Mouse (Mus musculus) liver, postnatal 0 days (tissue): ENCODE measurements at regions not wholly inside any gene's neighbourhood (a gene's known extent, or its start where the extent isn't known, plus 50 kb on each side); places are given as distances from the start of the nearest gene placed in this dataset.

Source experiments
- CTCF ChIP-seq: sonication (generic); IDR thresholded peaks from 2 replicates; pipeline ENCODE4 v1.5.1; 2016; ENCODE audit warnings: antibody characterized with exemption, low read depth
- EP300 ChIP-seq: IDR thresholded peaks from 2 replicates; pipeline ENCODE4 v1.6.1; 2016; ENCODE audit warnings: antibody characterized with exemption, low read depth, mild to moderate bottlenecking

DNA sequence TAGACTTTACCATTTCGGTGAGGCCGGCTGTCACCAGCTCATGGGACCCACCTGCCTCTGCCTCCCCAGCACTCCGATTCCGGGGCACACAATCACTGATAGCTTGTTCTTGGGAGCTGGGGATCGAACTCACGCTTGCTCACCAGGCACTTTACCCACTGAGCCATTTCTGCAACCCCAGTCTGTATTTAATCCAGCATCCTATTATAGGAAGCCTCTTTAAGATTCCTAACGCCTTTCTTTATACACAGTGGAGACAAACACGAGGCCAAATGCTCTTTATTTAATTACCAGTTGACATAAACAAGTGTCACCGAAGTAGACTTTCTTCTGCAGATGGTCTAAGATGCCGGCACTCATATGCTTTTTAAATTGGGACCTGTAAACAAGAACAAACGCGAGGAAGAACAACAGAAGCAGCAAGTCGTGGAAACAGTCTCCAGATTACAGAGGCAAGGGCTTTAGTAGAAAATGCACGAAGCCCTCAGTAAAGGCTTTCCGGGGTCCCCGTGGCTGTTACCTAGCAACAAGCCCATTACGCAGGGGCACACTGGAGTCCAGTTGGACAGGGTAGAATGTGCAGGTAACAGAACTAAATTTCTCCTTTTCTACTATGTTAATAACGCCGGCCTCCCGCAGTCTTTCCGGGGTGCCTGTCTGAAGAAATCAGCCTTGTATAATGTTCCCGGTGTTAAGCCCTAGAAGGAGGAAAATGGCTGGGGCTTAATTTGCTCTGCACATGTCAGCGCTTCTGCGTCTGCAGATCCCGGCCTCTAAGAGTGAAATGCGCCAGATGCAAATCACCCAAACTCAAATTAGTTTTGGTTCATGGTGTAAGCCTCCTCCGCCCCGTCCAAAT is 132.5 kb downstream of the Lrrc30 start:
- TF ChIP-seq EP300 (no peak), CTCF (no peak)
